Mouse (Mus musculus) CD4-positive, CD25-positive, alpha-beta regulatory T cell, adult 2 months (primary cell): ENCODE measurements at regions not wholly inside any gene's neighbourhood (a gene's known extent, or its start where the extent isn't known, plus 50 kb on each side); places are given as distances from the start of the nearest gene placed in this dataset.

Experiments used
- DNase-seq: peaks from one replicate; pipeline ENCODE4 v3.0.0-alpha.2; 2012; ENCODE audit warnings: low read depth, low spot score

DNA sequence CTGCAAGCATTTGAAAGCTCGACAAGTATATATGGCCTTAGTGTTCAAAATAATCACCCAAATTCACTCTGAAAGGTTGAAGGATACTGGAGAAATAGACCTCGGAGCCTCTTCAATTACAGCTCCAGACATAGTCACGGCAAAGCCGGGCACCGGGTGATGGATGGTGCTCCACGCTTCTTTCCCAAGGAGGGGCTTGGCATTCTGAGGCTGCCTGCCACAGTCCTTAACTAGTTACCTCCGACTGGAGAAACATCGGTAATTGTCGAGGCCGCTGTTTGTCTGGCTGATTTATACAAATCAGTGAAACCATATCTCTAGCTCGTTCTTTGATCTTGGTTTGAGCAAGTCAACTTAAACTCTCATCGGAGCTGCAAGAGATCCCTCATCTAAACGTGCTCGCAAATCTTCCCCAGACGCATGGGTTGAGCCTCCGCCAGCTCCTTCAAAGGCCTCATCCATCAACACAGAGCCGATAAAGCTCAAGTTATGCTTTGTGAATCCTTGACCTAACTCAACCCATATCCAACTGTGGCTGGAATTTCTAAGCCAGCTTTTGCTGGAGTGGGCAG is 145.4 kb upstream of the Stx16 start:
- no peak for DNase-seq

DNA sequence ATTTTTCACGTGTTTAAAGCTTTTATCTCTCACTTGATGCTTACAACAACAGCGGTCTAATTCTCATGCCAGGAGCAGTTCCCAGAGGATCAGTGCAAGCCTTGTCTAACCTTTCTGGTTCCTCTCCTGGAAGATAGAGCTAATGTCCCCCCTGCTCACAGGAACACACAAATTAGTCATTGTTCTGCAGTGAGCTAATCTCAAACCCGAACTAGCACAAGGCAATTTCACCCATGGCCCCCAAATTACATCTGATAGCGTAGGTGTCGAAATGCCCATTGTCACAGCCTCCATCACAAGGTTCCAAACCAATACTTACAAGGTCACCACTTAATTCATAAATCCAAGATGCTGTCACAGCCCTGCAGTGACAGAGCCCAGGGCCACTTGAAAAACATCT is 140.4 kb upstream of the Stx16 start:
- DNase-seq: no peak

DNA sequence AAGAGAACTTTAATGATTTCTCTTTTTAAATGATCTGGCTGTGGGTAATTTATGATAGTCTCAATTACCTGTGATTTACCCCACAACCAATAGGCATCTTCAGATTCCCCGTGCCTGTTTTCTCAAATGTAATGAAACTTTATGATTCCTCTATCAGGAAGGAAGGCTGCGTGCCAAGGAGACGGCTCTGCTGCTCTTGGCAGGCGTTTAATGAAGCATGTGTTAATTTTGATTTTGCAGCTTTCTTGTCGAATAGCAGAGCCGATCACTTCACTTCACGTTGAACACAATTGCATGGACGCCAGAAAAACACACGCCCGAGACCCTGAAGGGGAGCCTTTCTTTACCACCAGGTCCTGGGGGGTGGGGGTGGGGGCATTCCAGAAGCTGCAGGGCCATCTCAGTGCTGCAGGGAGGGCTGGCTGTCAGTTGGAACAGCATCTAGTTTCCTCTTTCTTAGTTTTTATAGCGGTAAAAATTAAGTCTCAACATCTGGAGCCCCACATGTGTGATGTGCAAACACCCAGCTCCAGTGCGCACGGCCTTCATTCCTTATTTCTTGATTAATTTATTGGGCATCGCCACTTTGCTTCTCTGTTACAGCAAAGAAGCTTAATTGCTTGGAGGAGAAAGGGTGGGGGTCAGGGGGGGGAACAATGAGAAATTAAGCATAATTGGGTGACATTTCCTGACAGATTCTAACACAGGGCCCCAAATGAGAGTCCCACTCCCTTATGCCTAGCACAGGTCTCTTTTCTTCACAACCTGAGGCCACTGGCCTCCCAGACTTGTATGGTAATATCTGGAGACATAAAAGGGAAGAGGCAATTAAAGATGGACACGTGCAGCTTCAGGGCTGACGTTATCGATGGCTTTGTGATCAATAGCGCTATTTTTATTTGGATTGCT is 138.3 kb upstream of the Stx16 start:
- no peak for DNase-seq

DNA sequence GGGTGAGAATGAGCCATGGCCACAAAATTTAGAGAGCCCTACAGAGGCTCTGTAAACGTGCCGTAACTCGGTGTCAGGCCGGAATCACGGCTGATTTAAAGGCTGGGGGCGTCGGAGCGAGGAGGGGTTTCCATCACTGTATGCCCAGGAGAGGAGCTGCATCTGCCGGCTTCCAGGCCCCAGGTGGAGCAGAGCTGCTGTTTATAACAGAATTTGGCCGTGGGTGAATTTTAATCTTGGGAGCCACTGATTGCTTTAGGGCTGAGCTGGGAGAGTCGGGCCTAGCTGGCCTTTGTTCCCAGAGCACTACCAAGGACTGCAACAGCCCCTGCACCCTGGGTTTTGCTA is 137.7 kb upstream of the Stx16 start:
- DNase-seq: no peak

DNA sequence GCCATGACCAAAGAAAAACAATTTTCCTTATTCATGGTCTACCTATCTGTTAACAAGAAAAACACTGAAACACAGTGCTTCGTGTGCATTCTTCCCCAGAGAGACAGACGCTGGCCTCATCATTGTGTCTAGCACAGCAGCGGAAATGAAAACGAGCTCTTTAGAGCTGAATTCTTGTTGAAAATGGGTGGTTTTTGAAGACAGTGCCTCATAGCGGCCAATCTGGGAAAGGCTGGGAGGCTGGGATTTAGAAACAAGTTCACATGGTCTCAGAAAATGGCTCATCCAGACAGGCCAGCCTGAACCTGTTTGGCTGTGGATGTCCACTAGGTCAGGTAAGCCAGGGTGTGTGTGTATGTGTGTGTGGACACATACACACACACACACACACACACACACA is 130.7 kb upstream of the Stx16 start:
- no peak for DNase-seq

DNA sequence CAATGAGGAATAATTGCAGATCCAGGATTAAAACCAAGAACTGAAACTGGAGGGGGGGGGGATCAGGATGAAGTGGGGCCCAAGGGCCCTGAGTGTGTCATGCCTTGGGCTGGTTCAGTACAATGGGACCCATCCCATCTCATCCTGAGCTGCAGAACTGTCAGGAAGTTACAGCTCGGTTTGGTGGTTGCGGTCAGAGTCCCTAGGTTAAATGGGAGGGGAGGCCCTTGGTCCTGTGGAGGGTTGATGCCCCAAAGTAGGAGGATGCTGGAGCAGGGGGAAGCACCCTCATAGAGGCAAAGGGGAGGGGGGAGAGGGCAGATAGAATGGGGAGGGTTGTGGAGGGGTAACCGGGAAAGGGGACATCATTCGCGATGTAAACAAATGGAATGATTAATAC is 127.5 kb upstream of the Stx16 start:
- DNase-seq: no peak

DNA sequence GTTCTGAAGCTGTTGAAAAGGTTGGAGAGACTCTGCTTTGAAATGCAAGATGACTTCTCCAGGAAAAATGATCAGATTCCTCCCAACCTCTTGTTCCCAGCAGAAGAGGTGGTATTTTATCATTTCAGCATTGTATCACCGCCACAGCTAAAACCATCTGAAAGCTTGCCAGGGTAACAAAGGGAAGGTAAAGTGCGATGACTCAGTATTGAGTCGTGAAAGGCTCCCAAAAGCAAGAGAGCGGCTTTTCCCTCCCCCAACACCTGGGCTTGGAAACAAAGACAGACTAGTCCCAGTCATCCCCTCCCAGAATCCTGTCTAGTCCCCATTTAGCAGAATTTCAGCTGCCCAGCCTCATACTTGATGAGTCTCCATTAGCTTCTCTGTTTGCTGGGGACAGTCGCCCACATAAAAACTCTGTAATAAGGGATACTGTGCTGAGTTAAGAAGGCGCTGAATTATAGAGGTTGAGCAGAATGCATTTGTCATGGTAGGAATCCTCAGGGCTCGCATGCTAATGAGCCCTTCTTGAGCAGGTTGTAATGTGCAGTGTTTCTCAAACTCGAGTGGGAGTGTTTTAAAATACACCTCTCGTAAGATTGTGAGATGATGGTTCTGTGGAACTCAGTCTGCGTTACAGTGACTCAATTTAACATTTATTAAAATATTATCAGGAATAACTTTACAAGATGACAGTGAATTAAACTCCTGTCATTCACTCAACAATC is 125.8 kb upstream of the Stx16 start:
- DNase-seq: no peak

DNA sequence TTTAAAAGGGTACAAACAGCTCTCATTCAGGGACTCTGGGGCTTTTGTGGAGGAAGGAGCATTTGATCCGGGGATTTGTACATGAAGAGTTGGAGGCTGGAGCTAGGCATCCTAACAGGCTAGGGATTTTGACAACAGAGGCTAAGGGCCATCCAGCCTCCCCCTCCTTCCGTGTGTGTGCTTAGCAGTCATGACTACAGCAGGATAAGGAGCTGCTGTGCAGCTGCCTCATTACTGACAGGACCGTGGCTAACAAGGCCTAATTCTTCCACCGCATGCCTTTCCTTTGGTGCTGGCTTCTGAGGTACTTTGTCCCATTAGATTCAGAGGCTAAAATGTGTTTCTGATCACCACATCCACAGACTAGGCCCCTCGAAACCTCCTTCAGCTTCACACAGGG is 110.0 kb upstream of the Stx16 start:
- DNase-seq: no peak

DNA sequence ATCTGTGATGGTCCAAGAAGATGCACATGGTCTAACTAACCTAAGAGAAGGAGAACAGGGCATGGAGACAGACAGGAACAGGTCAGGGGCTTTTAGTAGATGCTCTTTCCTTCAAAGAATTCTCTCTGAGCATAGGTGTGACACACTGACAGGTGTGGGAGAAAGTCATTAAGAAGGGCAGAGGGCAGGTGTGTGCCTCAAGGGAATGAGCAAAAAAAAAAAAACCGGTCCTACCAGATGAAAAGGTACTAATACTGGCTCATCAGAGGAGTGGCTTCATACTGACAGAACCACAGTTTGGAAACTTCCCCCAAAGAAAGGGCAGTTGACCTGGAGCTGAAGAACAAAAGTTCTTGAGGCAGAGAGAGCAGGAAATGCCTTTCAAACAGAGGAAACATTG is 105.3 kb upstream of the Stx16 start:
- DNase-seq: no peak

DNA sequence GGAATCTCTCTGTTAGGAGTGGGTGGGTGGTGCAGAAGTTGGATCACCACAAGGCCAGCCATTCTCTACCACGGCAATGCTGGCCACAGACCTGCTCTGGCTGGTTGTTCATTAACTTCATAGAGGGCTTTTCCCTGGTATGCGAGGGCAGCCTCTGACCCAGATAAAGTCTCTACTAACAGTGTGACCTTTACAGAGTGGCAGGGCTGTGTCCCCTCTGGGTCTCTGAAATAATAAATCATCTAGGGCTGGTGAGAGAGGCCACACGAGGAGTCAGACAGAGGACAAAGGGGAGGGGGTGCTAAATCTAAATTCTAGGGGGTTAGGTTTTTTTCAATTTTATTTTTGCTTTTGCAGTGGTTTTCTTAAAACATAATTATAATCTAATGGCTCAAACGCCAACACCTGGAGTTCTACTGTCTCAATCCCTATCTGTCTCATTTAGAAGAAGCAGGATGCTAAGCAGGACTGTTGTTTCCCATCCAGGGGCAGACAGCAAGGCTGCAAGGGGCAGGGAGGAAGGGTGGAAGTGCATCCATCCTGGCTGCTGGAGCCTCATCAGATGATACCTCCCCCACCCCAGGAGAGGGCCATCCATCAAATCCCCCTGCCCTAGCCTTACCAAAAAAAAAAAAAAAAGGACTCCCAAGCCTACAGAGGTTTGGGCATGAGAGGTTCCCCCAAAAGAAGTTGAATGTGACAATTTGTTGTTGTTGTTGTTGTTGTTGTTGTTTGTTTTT is 99.6 kb upstream of the Stx16 start:
- no peak for DNase-seq

DNA sequence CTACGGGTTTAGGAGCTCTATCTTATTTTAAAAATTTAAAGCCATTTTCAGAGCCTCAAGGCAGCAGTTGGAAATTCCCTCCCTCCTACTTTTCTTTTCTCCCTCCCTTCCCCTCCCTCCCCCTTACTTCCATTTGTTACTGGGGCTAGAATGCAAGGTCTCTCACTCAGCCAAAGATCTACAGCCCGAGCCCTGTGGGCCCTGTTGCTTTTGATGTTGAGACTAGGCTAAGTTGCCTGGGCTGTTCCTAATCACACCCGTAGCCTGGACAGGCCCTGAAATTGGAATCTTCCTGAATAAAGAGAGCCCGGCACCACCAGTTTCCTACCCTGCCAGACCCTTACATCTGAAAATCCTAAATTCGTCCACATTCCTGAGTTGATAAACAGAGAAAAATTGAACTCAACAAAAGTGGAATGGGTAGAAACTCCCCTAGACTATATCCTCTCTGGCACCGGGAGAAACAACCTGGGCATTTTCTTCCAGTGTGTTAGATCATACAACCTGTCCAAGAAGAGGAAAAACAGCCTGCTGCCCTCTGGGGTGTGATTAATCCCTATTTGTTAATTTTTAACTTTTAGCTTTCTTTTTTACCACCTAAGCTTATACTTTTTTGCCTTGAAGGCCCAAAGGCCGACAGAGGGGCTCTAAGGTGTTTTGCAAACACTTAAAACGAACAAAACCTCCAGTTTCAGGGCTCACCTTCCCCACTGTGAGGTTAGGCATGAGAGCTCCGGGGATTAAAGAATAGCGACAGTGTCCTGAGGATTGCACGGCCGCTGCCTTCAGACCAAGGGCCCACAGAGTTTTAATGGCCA is 98.7 kb upstream of the Stx16 start:
- DNase-seq: no peak

DNA sequence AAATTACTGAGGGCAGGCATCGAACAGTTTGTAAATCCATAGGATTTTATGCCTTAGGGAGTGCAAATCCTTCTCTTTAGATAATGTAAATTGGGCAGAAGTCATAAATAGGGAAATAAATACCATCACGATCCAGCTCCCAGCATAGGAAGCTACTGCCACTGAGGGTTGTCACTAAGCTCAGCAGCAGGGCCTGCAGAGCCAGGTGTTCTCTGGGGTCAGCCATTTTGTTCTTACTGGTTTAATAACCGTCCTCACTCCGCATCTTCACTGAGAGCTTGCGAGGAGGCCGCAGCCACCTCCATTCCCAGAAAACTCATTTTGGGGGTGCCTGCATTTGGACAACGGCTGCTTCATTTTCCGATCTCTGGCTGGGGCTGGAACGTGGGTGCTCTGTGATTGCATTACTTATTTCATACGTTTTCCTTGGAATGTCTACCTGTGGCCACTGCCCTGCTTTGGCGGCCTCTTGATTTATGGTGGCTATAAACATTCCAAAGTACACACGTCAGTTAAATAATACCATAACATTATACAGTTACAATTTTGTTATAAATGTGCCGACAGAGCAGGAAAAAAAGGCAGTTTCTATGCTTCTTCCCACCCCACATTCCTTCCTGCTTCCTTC is 97.9 kb upstream of the Stx16 start:
- DNase-seq: no peak

DNA sequence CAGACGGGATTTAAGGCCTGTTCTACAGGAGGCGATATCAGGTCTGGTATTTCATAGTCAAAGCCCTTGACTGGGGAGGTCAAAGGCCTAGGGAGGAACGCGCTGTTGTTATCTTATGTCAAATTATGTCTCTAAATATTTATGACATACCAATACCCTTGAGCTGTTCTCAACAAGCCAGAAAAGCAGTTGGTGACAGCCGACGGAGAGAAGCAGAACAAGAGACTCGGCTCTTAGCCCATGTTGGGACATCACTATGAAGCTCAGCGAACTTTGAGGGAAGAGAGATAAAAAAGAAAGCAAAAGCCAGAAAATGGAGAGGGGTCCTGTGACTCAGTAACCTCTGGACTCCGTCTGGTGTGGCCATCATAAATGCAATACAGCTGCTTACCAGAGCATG is 95.1 kb upstream of the Stx16 start:
- DNase-seq: no peak

DNA sequence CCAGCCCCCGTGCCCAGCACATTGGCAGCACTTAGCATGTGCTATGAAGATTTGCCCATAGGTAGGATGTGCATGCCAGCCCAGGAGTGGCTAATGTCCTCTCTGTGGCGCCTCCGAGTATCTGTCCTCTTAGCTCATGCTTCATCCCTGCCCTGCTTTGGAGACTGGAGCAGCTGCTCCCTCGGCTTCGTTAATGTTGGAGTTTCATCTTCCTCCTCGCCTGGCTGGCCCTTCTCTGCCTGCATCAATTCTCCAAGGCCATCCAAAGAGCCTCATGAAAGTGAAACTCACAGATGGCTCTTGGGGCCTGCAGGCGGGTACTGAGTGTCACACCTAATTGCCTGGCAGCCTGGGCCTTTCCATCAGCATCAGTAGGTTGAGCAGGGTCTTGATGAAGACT is 88.6 kb upstream of the Stx16 start:
- DNase-seq: no peak

DNA sequence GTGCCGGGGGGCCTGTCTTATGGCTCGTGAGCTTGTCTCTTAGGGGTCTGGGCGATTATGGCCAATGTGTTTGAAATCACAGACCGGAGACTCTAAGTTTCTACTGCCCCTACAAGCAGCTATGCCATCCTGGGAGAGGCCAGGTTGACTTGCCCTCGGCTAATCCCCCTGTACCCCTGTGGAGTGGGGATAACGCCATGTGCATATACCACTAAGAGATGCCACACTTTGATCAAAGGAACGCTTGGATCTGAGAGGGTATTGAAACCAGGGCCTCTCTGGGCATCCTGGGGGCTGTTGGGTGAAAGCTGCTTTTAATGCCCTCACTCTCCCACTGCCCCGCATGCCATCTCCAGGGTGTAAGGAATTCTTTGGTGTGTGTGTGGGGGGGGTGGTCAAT is 88.2 kb upstream of the Stx16 start:
- no peak for DNase-seq

DNA sequence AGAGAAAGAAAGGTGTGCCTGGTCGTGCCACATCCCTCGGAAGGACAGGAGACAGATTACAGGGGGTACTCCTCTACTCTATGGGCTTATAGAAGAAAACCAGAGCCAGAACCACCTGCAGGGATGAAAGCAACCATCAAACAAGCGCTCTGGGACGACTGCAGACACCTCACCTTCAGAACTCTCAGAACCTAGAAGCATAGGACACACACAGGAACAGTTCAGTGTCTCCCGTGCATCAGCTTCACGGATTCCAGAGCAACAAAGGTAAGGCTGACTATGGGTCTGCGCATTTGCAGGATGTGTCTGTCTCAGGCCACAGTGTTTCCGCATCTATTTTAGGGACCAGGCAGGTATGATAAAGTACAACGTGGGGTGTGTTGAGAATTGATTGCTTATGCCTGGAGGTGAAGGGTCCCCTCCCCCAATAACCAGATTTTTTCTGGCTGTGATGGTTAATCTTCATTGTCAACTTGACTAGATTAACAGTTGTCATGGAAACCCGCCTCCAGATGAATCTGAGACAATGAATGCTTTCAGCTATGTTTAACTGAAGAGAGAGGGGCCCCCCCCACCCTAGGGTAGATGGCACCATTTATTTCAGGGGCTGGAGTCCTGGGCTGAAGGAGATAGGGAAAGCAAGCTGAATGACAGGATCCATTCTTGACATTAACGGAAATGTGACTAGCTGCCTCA is 87.3 kb upstream of the Stx16 start:
- DNase-seq: no peak

DNA sequence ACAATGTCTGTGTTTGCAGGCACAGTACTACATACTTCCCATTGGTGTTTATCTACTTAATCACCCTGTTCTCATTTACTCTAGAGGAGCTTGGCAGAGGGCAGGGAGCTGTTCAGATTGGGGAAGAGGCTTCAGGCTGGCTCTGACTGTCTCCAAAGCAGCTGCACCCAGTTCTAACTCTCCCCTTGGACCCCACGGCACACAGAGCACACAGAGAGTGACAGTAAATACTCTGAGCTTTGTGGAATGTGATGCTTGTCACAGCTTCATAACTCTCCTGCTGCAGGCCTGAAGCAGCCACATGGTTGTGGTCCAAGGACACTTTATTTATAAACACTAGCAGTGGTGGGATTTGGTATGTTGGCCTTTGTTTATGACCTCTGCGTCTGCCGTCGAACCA is 85.4 kb upstream of the Stx16 start:
- no peak for DNase-seq

DNA sequence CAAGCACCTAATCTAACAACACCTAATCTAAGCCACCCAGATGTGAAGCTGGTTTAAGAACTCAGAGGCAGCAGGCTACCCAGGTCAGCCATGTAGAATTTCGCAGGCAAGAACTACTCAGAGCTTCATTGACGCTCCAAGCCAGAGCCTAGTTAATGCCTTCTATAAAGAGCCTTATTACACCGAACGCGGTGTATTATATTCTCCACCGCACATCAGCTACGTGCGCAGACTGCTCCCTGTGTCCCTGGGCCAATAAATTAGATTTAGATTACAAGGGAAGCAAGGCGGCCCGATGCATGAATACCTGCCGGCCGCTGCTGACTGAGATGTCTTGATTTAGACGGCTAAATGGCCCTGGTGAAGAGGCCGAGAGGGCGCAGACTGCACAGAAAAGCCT is 84.7 kb upstream of the Stx16 start:
- DNase-seq: no peak

DNA sequence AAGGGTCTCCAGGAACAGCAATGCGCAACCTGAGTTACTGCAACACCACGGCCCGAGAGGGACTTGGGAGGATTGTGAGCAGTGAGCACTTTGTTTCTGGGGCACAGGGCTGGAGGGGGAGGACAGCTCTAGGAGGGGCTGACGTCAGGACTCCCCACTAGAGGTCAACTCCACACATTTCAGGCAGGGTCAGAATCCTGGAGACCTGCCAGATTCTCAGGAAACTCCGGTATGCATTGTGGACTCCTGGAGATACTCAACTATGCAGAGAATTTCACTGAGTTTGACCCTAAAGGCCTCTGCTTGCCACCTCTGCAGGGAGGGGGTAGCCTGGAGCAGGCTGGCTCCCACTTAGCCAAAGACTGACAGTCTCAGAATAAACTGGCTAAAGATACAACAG is 84.1 kb upstream of the Stx16 start:
- DNase-seq: no peak

DNA sequence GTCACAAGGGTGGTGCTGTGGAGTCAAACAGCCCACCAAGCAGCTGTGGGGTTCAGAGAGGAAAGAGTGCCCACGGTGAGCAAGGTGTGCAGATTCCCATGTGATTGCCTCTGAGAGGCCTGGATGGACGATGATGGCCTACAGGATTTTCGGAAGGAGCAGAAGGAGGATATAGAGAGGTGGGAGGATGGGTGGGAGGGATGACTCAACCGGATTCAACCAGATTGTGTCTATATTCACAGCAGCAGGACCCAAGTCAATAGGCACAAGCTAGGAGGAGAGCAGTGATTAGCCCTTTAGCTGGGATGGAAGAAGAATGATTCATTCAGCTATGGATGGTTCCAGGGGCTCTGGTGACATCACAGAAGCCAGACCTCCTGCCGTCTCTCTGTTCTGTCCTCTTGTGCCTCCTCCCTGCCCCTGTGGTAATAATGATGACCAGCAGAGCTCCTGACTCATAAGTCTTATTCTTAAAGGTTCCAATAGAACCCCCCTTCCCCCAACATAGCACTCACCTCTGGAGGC is 82.6 kb upstream of the Stx16 start:
- no peak for DNase-seq
